Mouse (Mus musculus) limb, embryonic 12.5 days (tissue): ENCODE measurements at regions not wholly inside any gene's neighbourhood (a gene's known extent, or its start where the extent isn't known, plus 50 kb on each side); places are given as distances from the start of the nearest gene placed in this dataset.
A peak's percentile ranks its signal among the peaks of the same experiment; 100 is the strongest.

Source experiments
- ATAC-seq: fragments of 200-750 bp; cut with Nextera tagmentation; 2 replicates; pipeline ENCODE4 v1.8.0; 2017; ENCODE audit warnings: low read depth, moderate TSS enrichment; ENCODE audit not compliant: insufficient number of reproducible peaks, insufficient read depth, low FRiP score, low TSS enrichment
- H3K27ac ChIP-seq: fragments of 300-500 bp; sonication (generic); 2 replicates; pipeline ENCODE4 v1.5.1; 2016; ENCODE audit warnings: mild to moderate bottlenecking, moderate library complexity
- H3K27me3 ChIP-seq: fragments of 300-500 bp; sonication (generic); 2 replicates; pipeline ENCODE4 v1.6.1; 2016; ENCODE audit warnings: mild to moderate bottlenecking, moderate library complexity
- H3K36me3 ChIP-seq: fragments of 300-500 bp; sonication (generic); 2 replicates; pipeline ENCODE4 v1.6.1; 2016; ENCODE audit warnings: mild to moderate bottlenecking, moderate library complexity
- H3K4me1 ChIP-seq: fragments of 300-500 bp; sonication (generic); replicated peaks from 2 replicates; pipeline ENCODE4 v1.6.1; 2016
- H3K4me2 ChIP-seq: fragments of 300-500 bp; sonication (generic); 2 replicates; pipeline ENCODE4 v1.6.1; 2016; ENCODE audit warnings: mild to moderate bottlenecking, moderate library complexity
- H3K4me3 ChIP-seq: fragments of 300-500 bp; sonication (generic); replicated peaks from 2 replicates; pipeline ENCODE4 v1.5.1; 2016; ENCODE audit warnings: mild to moderate bottlenecking
- H3K9ac ChIP-seq: fragments of 300-500 bp; sonication (generic); replicated peaks from 2 replicates; pipeline ENCODE4 v1.6.1; 2016; ENCODE audit warnings: mild to moderate bottlenecking, moderate library complexity
- H3K9me3 ChIP-seq: fragments of 300-500 bp; sonication (generic); 2 replicates; pipeline ENCODE4 v1.6.1; 2016; ENCODE audit warnings: mild to moderate bottlenecking, moderate library complexity
- WGBS: fragments of 180-500 bp; shearing (Covaris S2); methylation state at CpG from one replicate; pipeline ENCODE4 v1.1.7; 2016; 5-methylcytosine and 5-hydroxymethylcytosine counted together

DNA sequence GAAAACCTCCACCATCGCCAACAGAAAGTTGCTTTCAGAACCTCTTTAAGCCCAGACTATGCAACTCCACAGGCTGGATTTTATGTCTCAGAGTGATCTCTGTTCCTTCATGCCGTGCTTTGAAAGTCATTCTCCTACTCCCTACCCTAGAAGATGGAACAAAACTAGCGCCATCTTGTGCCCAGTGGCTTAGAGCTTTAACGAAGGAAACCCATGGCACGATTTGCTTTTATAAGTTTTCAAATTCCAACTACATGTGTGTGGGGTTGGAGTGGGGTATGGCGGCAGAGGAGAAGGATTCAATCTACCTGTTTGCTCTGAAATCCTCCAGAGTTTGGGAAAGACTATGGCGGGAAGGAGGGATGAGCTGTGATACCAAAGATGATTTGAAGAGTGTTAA lies 118.7 kb upstream of the Tmem45b start:
- Histone ChIP-seq H3K27ac (no peak overlapping the region), H3K9me3 (no peaks in the 10 kb centered on the region), H3K4me2 (no peak overlapping the region), H3K36me3 (no peaks in the 10 kb centered on the region), H3K9ac (no peak overlapping the region), H3K4me1 (peaks cover 6% of the 10 kb centered on the region; the same call in 1 of the 2 replicates), H3K27me3 (no peaks in the 10 kb centered on the region), H3K4me3 (no peak overlapping the region)
- ATAC-seq, result no peak
- 76% methylated on average over 7 of the region's 7 CpGs for WGBS

- Histone ChIP-seq H3K9ac (no peak overlapping the region), H3K27me3 (no peaks in the 10 kb centered on the region), H3K27ac (no peak overlapping the region), H3K36me3 (no peaks in the 10 kb centered on the region), H3K4me2 (no peak overlapping the region), H3K4me3 (no peak overlapping the region), H3K9me3 (no peaks in the 10 kb centered on the region), H3K4me1 (peaks cover 1% of the 10 kb centered on the region; the same call in 1 of the 2 replicates)
- no peak for ATAC-seq
- 84% methylated on average over 8 of the region's 8 CpGs for WGBS
Measured at GRCm38 (mm10) chr9:31578506-31579173, 114.4 kb upstream of the Tmem45b start.

DNA sequence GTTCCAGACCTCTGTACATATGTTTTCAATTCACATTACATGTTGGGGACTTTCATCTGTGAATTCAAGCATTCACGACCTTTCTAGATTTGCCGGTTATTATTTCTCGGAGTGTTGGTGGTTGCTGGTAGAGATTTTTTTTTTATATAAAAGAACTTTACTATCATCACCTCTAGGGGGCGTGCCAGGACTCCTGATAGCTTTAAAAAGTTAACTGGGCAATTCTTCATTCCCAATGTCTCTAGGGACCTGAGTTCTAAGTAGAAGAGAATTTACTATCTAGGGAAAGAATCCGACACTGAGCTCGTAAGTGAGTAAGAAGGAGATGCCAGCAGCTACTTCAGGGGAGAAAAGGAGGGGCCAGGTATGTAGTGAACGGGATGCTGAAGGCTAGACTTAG lies 112.8 kb upstream of the Tmem45b start:
- 64% methylated on average over 7 of the region's 7 CpGs for WGBS
- Histone ChIP-seq H3K4me2 (no peak overlapping the region), H3K27me3 (no peaks in the 10 kb centered on the region), H3K9me3 (no peaks in the 10 kb centered on the region), H3K9ac (no peak overlapping the region), H3K4me3 (no peak overlapping the region), H3K36me3 (no peaks in the 10 kb centered on the region), H3K4me1 (no peaks in the 10 kb centered on the region), H3K27ac (no peak overlapping the region)
- no peak for ATAC-seq

DNA sequence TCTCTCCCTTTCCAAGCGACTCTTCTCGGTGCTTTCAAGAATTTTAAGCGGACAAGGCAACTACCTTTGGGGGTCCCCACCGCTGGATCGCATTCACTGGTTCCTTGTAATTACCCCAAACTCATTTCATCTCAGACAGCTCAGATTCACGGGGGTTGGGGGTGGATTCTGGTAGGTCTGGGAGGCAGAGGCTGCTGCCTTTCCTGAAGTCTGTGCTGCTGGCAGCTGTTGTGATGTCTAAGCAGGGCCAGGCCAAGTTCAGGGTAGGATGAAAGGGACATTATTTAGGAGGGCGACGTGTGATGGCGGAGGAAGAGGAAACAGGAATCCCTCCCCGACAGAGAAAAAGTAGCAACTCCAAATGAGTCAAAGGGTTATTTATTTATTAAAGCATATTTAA lies 102.8 kb upstream of the Tmem45b start:
- Histone ChIP-seq H3K4me2 (no peak overlapping the region), H3K4me3 (no peak overlapping the region), H3K9ac (no peak overlapping the region), H3K36me3 (no peaks in the 10 kb centered on the region), H3K9me3 (peaks cover 6% of the 10 kb centered on the region; the same call in 1 of the 2 replicates), H3K27me3 (no peaks in the 10 kb centered on the region), H3K4me1 (no peaks in the 10 kb centered on the region), H3K27ac (no peak overlapping the region)
- WGBS, result 70% methylated on average over 10 of the region's 10 CpGs
- no peak; the same call in 1 of the 2 replicates for ATAC-seq

GRCm38 (mm10) chr9:31566257-31567007 lies 102.2 kb upstream of the Tmem45b start:
- H3K4me1 ChIP-seq, result no peaks in the 10 kb centered on the region
- 77% methylated on average over 31 of the region's 31 CpGs for WGBS
- no peaks in the 10 kb centered on the region for H3K27me3 ChIP-seq
- 0 out of 2 replicates have a peak, but pooled peaks have one; percentile 37 for ATAC-seq
- H3K9me3 ChIP-seq, result peaks cover 3% of the 10 kb centered on the region; the same call in 1 of the 2 replicates
- H3K4me3 ChIP-seq, result no peak overlapping the region
- H3K4me2 ChIP-seq, result no peak overlapping the region
- H3K9ac ChIP-seq, result no peak overlapping the region
- H3K27ac ChIP-seq, result no peak overlapping the region
- H3K36me3 ChIP-seq, result no peaks in the 10 kb centered on the region

DNA sequence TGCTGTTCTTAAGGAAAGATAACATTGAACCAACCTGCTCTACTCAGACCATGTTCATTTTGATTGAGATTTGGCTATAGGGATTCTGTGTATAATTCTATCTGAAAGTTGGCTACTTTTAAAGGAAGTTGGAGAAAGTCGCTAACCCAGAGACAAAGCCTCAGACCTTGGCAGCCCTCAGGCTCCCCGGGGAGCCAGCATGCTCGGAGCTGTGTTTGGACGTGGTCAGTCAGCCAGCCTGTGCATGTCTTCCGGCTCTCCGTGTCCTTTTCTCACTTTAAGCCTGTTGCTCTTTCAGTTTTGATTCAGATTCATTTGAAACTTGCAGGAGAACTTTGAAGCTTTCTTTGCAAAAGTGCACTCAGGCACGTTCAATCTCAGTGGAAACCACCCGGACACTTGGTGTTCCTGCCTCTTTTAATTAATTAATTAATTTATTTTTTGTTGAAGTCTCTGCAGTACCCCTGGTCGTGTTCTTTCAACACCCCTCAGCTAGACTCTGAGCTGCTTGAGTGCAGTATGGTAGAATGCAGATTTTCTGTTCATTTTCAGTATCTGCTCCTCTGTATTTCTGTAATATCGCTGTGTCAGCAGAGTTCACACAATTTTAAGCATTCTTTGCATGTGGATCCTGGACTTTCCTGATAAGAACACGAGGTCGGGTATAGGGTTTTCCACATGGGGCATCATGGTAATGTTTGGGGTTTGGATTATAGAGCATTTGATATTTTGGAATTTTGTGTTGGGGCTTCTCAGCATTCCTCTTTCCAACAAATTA lies 100.9 kb upstream of the Tmem45b start:
- 75% methylated on average over 12 of the region's 12 CpGs for WGBS
- Histone ChIP-seq H3K4me1 (no peaks in the 10 kb centered on the region), H3K9me3 (no peaks in the 10 kb centered on the region), H3K4me2 (no peak overlapping the region), H3K27me3 (peaks cover 8% of the 10 kb centered on the region; the same call in 1 of the 2 replicates), H3K36me3 (no peaks in the 10 kb centered on the region), H3K27ac (no peak overlapping the region), H3K4me3 (no peak overlapping the region), H3K9ac (no peak overlapping the region)
- no peak for ATAC-seq

DNA sequence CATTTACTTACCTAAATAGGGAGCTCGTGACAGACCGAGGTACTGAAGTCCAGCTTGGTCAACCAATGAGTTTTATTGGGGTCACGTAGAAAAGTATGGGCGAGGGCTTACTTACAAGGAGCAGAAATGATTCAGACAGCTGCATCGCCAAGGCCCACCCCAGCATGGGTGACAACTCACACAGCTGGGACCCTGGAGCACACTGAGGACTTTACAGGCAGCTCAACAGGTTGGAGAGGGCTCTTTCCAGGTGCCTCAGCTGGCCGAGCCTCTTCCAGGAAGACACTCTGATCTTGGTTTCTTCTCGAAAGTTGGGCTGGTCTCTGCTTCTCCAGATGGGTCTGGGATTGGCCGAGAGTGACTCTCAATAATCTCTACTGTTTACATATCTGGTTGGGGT lies 99.3 kb upstream of the Tmem45b start:
- ATAC-seq, result no peak
- Histone ChIP-seq H3K4me1 (no peaks in the 10 kb centered on the region), H3K9ac (no peak overlapping the region), H3K36me3 (no peaks in the 10 kb centered on the region), H3K27me3 (peaks cover 9% of the 10 kb centered on the region; the same call in 1 of the 2 replicates), H3K4me3 (no peak overlapping the region), H3K27ac (no peak overlapping the region), H3K4me2 (no peak overlapping the region), H3K9me3 (no peaks in the 10 kb centered on the region)
- 87% methylated on average over 8 of the region's 8 CpGs for WGBS

GRCm38 (mm10) chr9:31560226-31560556 lies 95.9 kb upstream of the Tmem45b start:
- Histone ChIP-seq H3K27me3 (peaks cover 12% of the 10 kb centered on the region; the same call in 1 of the 2 replicates), H3K4me1 (no peaks in the 10 kb centered on the region), H3K9me3 (no peaks in the 10 kb centered on the region), H3K27ac (no peak overlapping the region), H3K9ac (no peak overlapping the region), H3K4me2 (no peak overlapping the region), H3K36me3 (no peaks in the 10 kb centered on the region), H3K4me3 (no peak overlapping the region)
- WGBS, result 69% methylated on average over 3 of the region's 3 CpGs
- no peak for ATAC-seq

DNA sequence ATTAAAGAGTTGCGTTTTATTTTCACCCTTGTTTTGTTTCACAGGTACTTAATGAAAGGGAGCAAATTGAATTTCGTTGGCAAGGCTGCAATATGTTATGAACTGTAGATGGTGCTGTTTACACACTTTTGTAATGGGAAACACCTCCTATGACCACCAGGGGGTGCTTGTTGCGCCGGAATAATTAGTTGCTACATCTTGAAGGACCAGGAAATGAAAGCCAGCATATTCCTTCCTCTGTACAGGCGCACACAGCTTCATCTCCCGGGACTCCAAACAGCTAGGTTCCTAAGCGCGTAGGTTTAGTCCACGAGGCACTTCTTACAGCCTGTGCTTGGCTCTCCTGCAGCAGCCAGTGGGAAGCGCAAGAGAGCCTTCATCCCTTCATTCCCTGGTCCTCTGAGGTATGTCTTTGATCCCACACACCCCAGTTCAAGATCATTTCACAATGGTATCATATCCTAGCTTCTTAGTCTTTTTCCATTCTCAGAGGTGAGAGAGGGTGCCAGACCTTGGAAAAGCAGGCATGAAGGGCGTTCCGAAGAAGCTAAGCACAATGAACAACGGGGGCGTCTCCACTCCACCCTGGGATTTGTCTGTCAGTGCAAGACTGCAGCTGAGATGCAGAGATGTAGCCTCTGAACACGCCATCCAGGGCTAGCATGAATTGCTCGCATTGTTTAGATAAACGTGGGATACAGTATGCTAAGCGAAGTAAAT lies 95.4 kb upstream of the Tmem45b start:
- Histone ChIP-seq H3K4me3 (no peak overlapping the region; the same call in 1 of the 2 replicates), H3K9ac (no peak overlapping the region), H3K27ac (no peak overlapping the region), H3K9me3 (no peaks in the 10 kb centered on the region), H3K27me3 (peaks cover 12% of the 10 kb centered on the region; the same call in 1 of the 2 replicates), H3K36me3 (no peaks in the 10 kb centered on the region), H3K4me2 (peak overlapping the region; percentile 51), H3K4me1 (no peaks in the 10 kb centered on the region)
- WGBS, result 33% methylated on average over 18 of the region's 18 CpGs
- ATAC-seq, result peak; percentile 75; the same call in 1 of the 2 replicates

GRCm38 (mm10) chr9:31543691-31544052 lies 79.4 kb upstream of the Tmem45b start:
- 70% methylated on average over 6 of the region's 6 CpGs for WGBS
- H3K27ac ChIP-seq, result no peak overlapping the region
- ATAC-seq, result 0 out of 2 replicates have a peak, but pooled peaks have one; percentile 10
- H3K4me3 ChIP-seq, result no peak overlapping the region
- H3K9me3 ChIP-seq, result no peaks in the 10 kb centered on the region
- no peaks in the 10 kb centered on the region for H3K36me3 ChIP-seq
- H3K9ac ChIP-seq, result no peak overlapping the region
- no peak overlapping the region for H3K4me2 ChIP-seq
- no peaks in the 10 kb centered on the region for H3K4me1 ChIP-seq
- H3K27me3 ChIP-seq, result no peaks in the 10 kb centered on the region
